Mouse (Mus musculus): ENCODE results near the gene Glt1d1.
"Not testable (repeated sequence)": the region's sequence is repeated elsewhere in the genome, so short reads cannot be mapped to it uniquely, and the experiment has no call there.

Glt1d1 gene

GRCm38 (mm10) chr5:127703609-127704180 is 71.6 kb downstream of the Glt1d1 start:
- no peak for DNase-seq

- DNase-seq: no peak
Measured at GRCm38 (mm10) chr5:127705225-127705624, 73.2 kb downstream of the Glt1d1 start.

GRCm38 (mm10) chr5:127705976-127706375 is 73.9 kb downstream of the Glt1d1 start:
- DNase-seq: no peak

DNA sequence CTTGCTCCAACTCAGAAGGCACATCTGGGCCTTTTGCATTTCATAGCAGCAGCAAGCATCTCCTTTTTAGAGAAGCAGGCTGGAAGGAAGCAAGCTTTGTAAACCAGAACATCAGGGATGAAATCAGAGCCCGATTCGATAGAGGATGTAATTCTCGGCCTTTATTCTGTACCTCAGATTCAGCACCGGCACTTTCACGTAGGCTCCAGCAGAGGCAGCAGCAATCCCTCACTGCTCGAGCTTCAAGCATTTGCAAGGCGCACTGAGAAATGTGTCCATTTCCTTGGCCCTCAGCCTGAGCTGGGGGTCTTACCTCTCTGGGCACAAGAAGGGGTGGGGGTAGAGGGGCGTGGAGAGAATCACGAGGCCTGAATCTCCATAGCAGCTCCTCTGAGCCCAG is 76.1 kb downstream of the Glt1d1 start:
- no peak for DNase-seq

- DNase-seq: no peak
Measured at GRCm38 (mm10) chr5:127714783-127715704, 83.0 kb downstream of the Glt1d1 start.

GRCm38 (mm10) chr5:127720591-127721379 is 88.7 kb downstream of the Glt1d1 start:
- DNase-seq: no peak

DNA sequence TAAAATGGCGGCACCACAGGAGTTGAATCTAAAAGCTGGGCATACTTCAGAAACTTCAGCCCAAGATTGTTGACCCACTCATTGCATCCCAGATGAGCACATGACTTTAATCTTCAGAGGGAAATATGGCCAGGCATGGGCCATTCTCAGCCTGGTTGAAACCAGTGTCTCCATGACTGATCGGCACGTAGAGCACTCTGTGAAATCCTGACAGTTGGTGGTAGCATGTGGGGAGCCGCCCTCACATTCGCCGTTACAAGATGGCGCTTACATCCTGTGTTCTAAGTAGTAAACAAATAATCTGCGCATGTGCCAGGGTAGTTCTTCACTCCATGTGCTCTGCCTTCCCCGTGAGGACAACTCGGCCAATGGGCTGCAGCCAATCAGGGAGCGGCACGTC is 90.1 kb downstream of the Glt1d1 start:
- DNase-seq: not testable (repeated sequence)

GRCm38 (mm10) chr5:127730351-127730750 is 98.3 kb downstream of the Glt1d1 start:
- no peak for DNase-seq

DNA sequence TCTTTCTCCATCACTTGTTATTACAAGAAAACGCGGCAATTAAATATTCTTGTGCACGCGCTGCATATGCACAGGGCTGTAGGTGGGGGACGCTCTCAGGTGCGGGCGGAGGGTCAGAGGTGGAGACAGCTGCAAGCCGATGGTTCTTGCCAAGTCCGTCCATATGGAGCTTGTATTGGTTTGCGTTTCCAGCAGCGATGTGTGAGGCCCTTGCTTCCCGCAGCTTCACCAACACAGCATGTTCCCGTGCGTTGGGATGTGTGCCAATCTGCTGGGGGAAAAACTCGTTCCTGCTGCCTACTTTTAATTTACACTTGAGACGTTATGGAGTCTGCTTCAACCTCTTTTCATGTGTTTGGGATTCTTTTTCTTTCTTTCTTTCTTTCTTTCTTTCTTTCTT is 109.3 kb downstream of the Glt1d1 start:
- no peak for DNase-seq

- not testable (repeated sequence) for DNase-seq
Measured at GRCm38 (mm10) chr5:127749540-127749939, 117.5 kb downstream of the Glt1d1 start.

GRCm38 (mm10) chr5:127751262-127751975 is 119.4 kb downstream of the Glt1d1 start:
- no peak for DNase-seq

- no peak for DNase-seq
Measured at GRCm38 (mm10) chr5:127755594-127755993, 123.5 kb downstream of the Glt1d1 start.

DNA sequence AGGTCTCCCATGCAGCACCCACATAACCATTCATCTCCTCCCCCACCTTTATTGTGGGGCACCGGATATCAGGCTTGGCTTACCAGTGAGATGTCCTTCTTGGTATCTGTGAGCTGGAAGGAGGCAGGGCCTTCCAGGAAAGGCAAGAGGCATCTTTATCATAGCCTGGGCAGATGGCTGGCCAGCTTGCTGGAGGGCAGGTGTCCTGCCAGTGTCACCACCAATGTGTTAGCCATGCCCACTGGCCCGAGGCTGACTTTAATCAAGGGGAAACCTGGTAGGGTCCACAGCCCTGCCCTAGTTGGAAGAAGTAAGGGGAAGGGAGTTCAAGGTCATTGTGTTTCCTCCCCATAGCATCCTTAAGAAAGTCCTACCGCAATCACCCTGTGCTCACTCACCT is 123.9 kb downstream of the Glt1d1 start:
- no peak for DNase-seq

DNA sequence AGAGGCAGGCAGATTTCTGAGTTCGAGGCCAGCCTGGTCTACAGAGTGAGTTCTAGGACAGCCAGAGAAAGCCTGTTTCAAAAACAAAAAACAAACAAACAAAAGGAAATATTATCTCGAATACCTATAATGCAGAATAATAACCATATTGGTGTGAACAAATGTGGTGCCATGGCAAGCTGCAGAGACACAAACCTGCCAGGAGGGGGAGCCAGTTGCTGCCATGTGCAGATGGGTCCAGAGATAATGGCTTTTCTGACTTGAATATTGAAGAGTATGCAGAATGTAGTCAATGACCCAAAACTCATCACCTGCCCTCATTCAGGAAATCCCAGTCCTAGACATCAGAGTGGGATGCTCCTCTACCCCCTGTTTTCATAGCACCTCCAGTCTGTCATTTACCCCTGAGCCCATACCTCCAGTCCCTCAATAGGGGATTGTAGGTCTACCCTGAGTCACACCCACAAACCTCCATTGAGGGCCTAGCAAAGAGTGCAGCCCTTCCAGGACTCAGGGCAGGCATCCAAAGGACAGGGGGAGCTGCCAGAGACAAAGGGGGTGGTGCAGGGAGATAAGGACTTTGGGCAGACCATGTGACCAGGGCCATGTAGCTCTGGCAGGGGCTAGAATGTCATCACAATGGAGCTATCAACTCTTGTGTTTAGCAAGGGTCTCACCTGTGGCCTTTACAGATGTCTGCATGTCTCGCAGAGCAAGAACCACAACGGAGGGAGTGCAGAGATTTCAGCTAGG is 124.8 kb downstream of the Glt1d1 start:
- no peak for DNase-seq

- no peak for DNase-seq
Measured at GRCm38 (mm10) chr5:127758576-127758975, 126.5 kb downstream of the Glt1d1 start.
